Mouse (Mus musculus) thymus, adult 2 months (tissue): ENCODE measurements around the gene Tmco4.

Experiments
- CTCF ChIP-seq: fragments of 200-500 bp; IDR thresholded peaks from 2 replicates; pipeline ENCODE4 v1.5.1; 2012; ENCODE audit warnings: mild to moderate bottlenecking, control low read depth, low read length, moderate library complexity, borderline replicate concordance; ENCODE audit not compliant: control insufficient read depth, poor library complexity, insufficient read depth; ENCODE audit errors: extremely low read depth
- POLR2A ChIP-seq: fragments of 200-500 bp; IDR thresholded peaks from 2 replicates; pipeline ENCODE4 v1.6.1; 2012; ENCODE audit warnings: mild to moderate bottlenecking, low read length, control low read depth, moderate library complexity; ENCODE audit not compliant: control insufficient read depth, poor library complexity, insufficient read depth; ENCODE audit errors: extremely low read depth

DNA sequence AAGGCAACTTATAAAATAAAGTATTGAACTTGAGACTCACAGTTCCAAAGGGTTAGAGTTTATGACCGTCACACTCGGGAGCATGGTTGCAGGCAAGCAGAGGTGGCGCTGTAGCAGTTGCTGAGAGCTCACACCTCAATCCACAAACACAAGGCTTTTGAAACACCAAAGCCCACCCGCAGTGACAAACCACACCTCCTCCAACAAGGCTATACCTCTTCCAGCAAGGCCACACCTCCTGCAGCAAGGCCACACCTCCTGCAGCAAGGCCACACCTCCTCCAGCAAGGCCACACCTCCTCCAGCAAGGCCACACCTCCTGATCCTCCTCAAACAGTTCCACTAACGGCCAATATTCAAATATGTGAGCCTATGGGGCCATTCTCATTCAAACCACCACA lies 71.9 kb downstream of the Tmco4 start:
- TF ChIP-seq POLR2A (no peak), CTCF (no peak)
